Mouse (Mus musculus) olfactory bulb, adult 2 months (tissue): ENCODE data around the gene Chic1. TPM values are rescaled to one million over a fixed set of nuclear protein-coding genes. Genes with fewer than 3 reads are reported as not detected.

Experiments
- H3K27ac ChIP-seq: fragments of 200-500 bp; 2 replicates; pipeline ENCODE4 v1.5.1; 2012; ENCODE audit warnings: low read depth, low read length; ENCODE audit not compliant: insufficient read depth
- H3K4me1 ChIP-seq: fragments of 200-500 bp; 2 replicates; pipeline ENCODE4 v1.6.1; 2012; ENCODE audit warnings: low read length; ENCODE audit not compliant: control insufficient read depth, insufficient read depth
- H3K4me3 ChIP-seq: fragments of 200-500 bp; 2 replicates; pipeline ENCODE4 v1.5.1; 2012; ENCODE audit warnings: mild to moderate bottlenecking, low read depth, low read length, moderate library complexity; ENCODE audit not compliant: insufficient read depth
- CTCF ChIP-seq: fragments of 200-500 bp; IDR thresholded peaks from 2 replicates; pipeline ENCODE4 v1.5.1; 2012; ENCODE audit warnings: low read depth, mild to moderate bottlenecking, low read length, moderate library complexity; ENCODE audit not compliant: insufficient read depth
- POLR2A ChIP-seq: fragments of 200-500 bp; IDR thresholded peaks from 2 replicates; pipeline ENCODE4 v1.6.1; 2012; ENCODE audit warnings: mild to moderate bottlenecking, low read depth, low read length, moderate library complexity; ENCODE audit not compliant: insufficient read depth
- WGBS: fragments of 180-500 bp; shearing (Covaris S2); methylation state at CpG from one replicate; pipeline ENCODE4 v1.1.7; 2018; 5-methylcytosine and 5-hydroxymethylcytosine counted together
- polyA plus RNA-seq: library from polyadenylated mRNA; stranded (reverse); fragments of >200 nt; gene quantifications from 2 replicates; pipeline ENCODE4 v1.2.4, GENCODE M21; 2012; ENCODE audit warnings: low replicate concordance; ENCODE audit not compliant: missing spikeins, insufficient read depth, insufficient read length

The Chic1 gene
- polyA plus RNA-seq, 1 experiment = not detected

DNA sequence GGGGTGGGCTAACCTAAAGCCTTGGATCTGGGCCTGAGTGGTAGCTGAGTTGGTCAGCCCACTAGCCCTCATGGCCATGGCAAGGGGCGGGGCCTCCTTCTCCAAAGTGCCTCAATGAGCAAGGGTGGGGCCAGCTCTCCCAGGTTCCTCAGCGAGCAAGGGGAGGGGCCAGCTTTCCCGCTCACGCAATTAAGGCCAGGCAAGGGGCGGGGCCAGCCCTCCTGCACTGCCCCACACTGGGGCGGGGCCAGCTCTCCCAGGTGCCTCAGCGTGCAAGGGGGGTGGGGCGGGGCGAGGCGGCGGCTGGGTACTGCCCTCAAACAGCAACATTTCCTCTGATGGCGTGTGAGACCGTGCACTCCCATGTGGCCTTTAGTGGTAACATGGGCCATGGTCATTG lies 48.7 kb downstream of the Chic1 start:
- H3K27ac ChIP-seq = no peak overlapping the region
- no peak overlapping the region for H3K4me3 ChIP-seq
- H3K4me1 ChIP-seq = no peaks in the 10 kb centered on the region
- TF ChIP-seq CTCF = no peak
- no peak for TF ChIP-seq POLR2A
- WGBS = 48% methylated on average over 13 of the region's 13 CpGs

DNA sequence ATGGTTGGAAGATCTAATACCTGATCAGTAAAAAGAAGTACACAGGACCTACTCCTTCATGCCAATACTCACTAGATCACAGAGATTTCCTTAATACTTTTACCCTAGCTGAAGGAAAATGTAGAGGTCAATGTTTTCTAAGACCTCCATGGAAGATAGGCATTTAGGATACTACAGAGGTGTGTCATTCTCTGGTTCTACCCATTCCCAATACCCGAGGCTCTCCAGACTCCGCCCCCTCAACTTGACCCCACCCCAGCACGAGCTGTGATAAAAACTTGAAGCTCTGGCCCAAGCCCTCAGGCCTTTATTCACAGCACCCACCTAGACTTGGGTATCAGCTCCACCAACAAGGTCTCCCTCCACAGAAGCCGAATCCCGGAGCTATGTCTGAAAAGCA lies 57.9 kb downstream of the Chic1 start, which contains the start of gene Tsx:
Tsx (plus strand) TSS at position 301 of the 400 bp plus-strand sequence.
- Histone ChIP-seq H3K27ac (no peak within 1 kb of the TSS), H3K4me3 (no peak within 1 kb of the TSS), H3K4me1 (no peaks in the 10 kb centered on the region)
- 87% methylated on average over 5 of the region's 5 CpGs for WGBS
- TF ChIP-seq POLR2A (no peak), CTCF (no peak)

DNA sequence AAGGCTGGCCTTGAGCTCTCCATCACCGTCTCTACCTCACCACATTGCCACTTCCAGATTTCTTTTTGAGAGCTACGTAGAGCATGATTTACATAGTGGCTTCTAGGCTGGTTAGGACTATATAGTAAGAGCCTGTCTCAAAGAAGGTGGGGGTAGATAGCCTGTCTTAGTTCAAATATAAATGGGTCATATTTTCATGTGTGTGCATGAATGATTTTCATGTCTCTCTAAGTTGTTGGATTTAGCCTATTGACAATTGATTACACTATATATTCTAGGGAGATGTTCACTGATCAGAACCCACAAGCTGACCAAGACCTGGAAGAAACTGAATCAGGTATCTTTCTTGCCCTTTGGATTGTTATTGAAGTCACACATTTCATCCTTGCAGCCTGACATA lies 65.4 kb downstream of the Chic1 start, which contains the start of gene Gm26992:
Gm26992 (plus strand) TSS at position 301 of the 400 bp plus-strand sequence.
- WGBS = 93% methylated on average over 2 of the region's 2 CpGs
- Histone ChIP-seq H3K4me3 (no peak within 1 kb of the TSS), H3K4me1 (no peaks in the 10 kb centered on the region), H3K27ac (no peak within 1 kb of the TSS)
- TF ChIP-seq CTCF (no peak), POLR2A (no peak)

DNA sequence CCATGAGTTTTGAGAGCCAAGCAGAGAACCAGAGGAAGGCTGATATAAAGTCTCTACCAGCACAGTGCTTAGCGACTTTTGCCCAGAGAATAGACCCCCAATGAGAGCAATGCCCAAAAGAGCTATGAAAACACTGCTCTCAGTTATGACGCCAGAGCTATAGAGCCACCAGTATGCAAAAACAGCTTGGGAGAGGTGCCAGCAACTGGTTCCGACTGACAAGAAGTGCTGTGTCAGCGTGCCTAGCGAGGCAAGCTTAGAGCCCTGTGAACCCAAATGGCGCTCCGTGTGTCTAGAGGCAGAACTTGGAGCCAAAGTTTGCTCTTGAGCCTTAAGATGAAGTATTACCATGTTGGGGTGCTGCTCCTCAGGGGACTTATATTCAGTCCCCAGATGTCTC lies 71.4 kb downstream of the Chic1 start:
- 57% methylated on average over 7 of the region's 7 CpGs for WGBS
- no peak for TF ChIP-seq POLR2A
- TF ChIP-seq CTCF = no peak

DNA sequence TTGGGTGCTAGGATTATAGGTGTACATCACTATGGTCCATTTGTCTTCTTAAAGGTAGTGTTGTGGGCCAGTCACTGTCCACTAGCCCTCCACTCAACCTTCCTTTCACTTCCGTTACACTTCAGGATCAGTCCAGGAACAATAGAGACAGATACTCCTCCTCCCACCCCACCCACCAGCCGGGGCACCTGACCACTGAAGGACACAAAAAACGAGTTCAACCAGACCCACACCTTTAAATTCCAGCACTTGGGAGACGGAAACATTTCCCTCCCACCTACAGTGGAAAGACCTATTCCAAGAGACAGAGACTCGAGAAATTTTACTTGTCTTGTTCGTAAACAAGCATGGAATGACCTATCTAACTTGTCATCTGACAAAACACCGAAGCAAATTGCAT lies 76.0 kb downstream of the Chic1 start:
- no peak overlapping the region for H3K27ac ChIP-seq
- H3K4me1 ChIP-seq = no peaks in the 10 kb centered on the region
- WGBS = 80% methylated on average over 7 of the region's 7 CpGs
- TF ChIP-seq POLR2A (no peak), CTCF (no peak)
- H3K4me3 ChIP-seq = no peak overlapping the region

More for the DNA sequence above, 71.4 kb downstream of the Chic1 start:
- no peak overlapping the region for H3K27ac ChIP-seq
- no peak overlapping the region for H3K4me3 ChIP-seq
- H3K4me1 ChIP-seq = no peaks in the 10 kb centered on the region

DNA sequence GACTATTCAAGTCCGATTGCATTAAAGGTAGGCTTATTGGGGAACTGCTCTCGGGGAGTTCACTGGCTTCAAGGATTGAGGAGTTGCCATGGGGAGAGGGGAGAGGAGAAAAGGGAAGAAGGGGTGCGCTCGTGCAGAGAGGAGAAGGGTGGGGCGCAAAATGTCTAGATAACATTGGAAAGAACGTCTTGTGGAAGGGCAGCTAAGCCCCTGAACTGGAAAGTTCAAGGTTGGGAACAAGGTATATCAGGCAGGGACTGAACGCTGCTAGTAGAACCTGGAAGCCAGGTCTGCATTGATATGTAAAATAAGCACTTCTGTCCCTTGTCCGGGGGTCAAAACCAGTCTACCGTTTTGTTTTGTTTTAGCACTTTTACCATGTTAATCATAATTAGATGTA lies 81.7 kb downstream of the Chic1 start:
- 21% methylated on average over 9 of the region's 9 CpGs for WGBS
- Histone ChIP-seq H3K27ac (no peak overlapping the region), H3K4me1 (no peaks in the 10 kb centered on the region), H3K4me3 (no peak overlapping the region)
- TF ChIP-seq CTCF = no peak

DNA sequence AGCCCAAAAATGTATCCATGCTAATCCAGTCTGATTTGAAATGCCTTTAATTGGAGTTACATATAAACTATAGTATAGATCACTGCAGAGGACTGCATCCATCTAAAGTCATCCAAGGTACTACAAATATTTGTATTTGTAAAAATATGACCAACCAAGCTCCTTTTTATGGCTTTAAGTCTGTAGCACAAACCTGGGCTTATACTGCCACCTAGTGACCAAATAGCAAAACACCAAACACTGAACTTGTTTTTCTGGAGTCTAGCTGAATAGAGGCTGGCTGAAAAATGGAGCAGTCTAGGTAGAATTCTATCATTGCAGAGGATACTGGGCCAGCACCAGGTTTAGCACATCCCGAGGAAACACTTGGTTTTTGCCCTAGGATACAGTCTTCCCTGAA lies 84.5 kb downstream of the Chic1 start:
- 3% methylated on average over 1 of the region's 1 CpGs for whole genome bisulfite sequencing
- Histone ChIP-seq H3K4me1 (no peaks in the 10 kb centered on the region), H3K27ac (no peak overlapping the region), H3K4me3 (no peak overlapping the region)
- TF ChIP-seq CTCF (no peak), POLR2A (no peak)

DNA sequence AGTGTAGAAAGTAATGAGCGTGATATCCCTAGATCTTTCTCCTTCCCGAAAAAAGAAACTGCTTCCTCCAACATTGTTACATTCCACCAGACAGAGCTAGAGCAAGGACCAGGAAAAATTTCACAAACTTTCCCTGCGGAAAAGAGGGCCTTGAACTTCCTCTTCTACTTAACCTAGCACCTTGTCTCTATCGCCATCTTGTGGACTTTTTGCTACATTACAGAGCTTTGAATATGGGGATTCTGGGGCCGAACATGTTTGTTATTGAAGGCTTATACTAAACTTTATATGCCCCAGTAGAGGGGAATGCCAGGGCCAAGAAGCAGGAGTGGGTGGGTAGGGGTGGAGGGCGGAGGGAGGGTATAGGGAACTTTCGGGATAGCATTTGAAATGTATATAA lies 87.5 kb downstream of the Chic1 start:
- Histone ChIP-seq H3K4me1 (peaks cover 8% of the 10 kb centered on the region), H3K4me3 (no peak overlapping the region), H3K27ac (no peak overlapping the region)
- WGBS = 42% methylated on average over 7 of the region's 7 CpGs
- TF ChIP-seq POLR2A (no peak), CTCF (no peak)

Other genes with a start within 250 kb of the Chic1 start
- 165 TPM in 1 of 2 replicates, not detected in the other for gene Nap1l2, start 169.8 kb upstream of the Chic1 start, polyA plus RNA-seq
- gene Cdx4, start 35.1 kb upstream of the Chic1 start, polyA plus RNA-seq = not detected in 2 replicates
- gene Tsx, start 58.0 kb downstream of the Chic1 start, polyA plus RNA-seq = not detected in 2 replicates
- gene Gm26992, start 65.5 kb downstream of the Chic1 start, polyA plus RNA-seq = not detected in 2 replicates